Mouse (Mus musculus): ENCODE results near the gene Pou2f3. TPM values are rescaled to one million over a fixed set of nuclear protein-coding genes. Genes with fewer than 3 reads are reported as not detected.

Gene Pou2f3
- polyA plus RNA-seq, 1 experiment from 2014 or later, result not detected

DNA sequence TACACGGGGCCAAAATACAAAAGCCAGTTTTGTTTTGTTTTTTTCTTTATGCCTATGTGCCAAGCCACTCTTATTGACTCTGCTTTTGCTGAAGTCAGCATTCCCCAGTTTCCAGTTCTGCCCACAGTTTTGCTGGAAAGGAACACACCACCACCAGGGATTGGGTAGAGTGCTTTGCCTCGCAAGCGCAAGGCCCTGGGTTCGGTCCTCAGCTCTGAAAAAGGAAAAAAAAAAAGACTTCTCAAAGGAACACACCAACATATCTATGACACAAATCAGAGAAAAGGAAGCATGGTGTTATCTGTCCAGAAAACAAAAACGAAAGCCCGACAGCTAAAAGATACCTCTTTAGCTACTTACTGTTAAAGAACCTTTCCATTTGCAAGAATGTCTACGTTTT lies 101.0 kb downstream of the Pou2f3 start:
- Histone ChIP-seq H3K4me2 (replicated peaks) (no peak overlapping the region), H3K9me3 (ENCODE audit: control insufficient read depth, low read length) (no peaks in the 10 kb centered on the region), H3K9ac (no peak overlapping the region), H3K36me3 (replicated peaks; ENCODE audit: control insufficient read depth, insufficient read depth) (peaks cover 25% of the 10 kb centered on the region), H3K27ac (no peak overlapping the region), H3K4me1 (replicated peaks; ENCODE audit: control insufficient read depth, insufficient read depth, low read length) (peaks cover 7% of the 10 kb centered on the region), H3K4me3 (replicated peaks; ENCODE audit: low read length) (no peak overlapping the region), H3K27me3 (ENCODE audit: control insufficient read depth, insufficient read depth, low read length) (no peaks in the 10 kb centered on the region)
- DNase-seq (ENCODE audit: low spot score) (no peak), ATAC-seq (ENCODE audit: low FRiP score) (no peak)
- 88% methylated on average over 7 of the region's 7 CpGs for whole genome bisulfite sequencing

GRCm38 (mm10) chr9:43108721-43109120 lies 101.4 kb downstream of the Pou2f3 start:
- DNase-seq (ENCODE audit: low spot score), result no peak
- H3K36me3 ChIP-seq (replicated peaks; ENCODE audit: control insufficient read depth, insufficient read depth), result peaks cover 25% of the 10 kb centered on the region
- no peak for ATAC-seq (ENCODE audit: low FRiP score)
- no peak overlapping the region for H3K9ac ChIP-seq
- no peaks in the 10 kb centered on the region for H3K27me3 ChIP-seq (ENCODE audit: control insufficient read depth, insufficient read depth, low read length)
- H3K4me1 ChIP-seq (replicated peaks; ENCODE audit: control insufficient read depth, insufficient read depth, low read length), result peaks cover 11% of the 10 kb centered on the region
- WGBS, result 84% methylated on average over 3 of the region's 3 CpGs
- H3K27ac ChIP-seq, result no peak overlapping the region
- H3K4me2 ChIP-seq (replicated peaks), result no peak overlapping the region
- H3K4me3 ChIP-seq (replicated peaks; ENCODE audit: low read length), result no peak overlapping the region
- no peaks in the 10 kb centered on the region for H3K9me3 ChIP-seq (ENCODE audit: control insufficient read depth, low read length)

GRCm38 (mm10) chr9:43108081-43108480 lies 102.1 kb downstream of the Pou2f3 start:
- DNase-seq (ENCODE audit: low spot score) (no peak), ATAC-seq (ENCODE audit: low FRiP score) (no peak)
- H3K9ac ChIP-seq, result no peak overlapping the region
- 93% methylated on average over 1 of the region's 1 CpGs for WGBS
- H3K4me1 ChIP-seq (replicated peaks; ENCODE audit: control insufficient read depth, insufficient read depth, low read length), result peaks cover 17% of the 10 kb centered on the region
- no peaks in the 10 kb centered on the region for H3K9me3 ChIP-seq (ENCODE audit: control insufficient read depth, low read length)
- H3K27ac ChIP-seq, result no peak overlapping the region
- H3K4me3 ChIP-seq (replicated peaks; ENCODE audit: low read length), result no peak overlapping the region
- no peak overlapping the region for H3K4me2 ChIP-seq (replicated peaks)
- H3K36me3 ChIP-seq (replicated peaks; ENCODE audit: control insufficient read depth, insufficient read depth), result peaks cover 25% of the 10 kb centered on the region
- H3K27me3 ChIP-seq (ENCODE audit: control insufficient read depth, insufficient read depth, low read length), result no peaks in the 10 kb centered on the region

GRCm38 (mm10) chr9:43107555-43107954 lies 102.6 kb downstream of the Pou2f3 start:
- 62% methylated on average over 5 of the region's 5 CpGs for WGBS
- Histone ChIP-seq H3K27me3 (ENCODE audit: control insufficient read depth, insufficient read depth, low read length) (no peaks in the 10 kb centered on the region), H3K9me3 (ENCODE audit: control insufficient read depth, low read length) (no peaks in the 10 kb centered on the region), H3K4me1 (replicated peaks; ENCODE audit: control insufficient read depth, insufficient read depth, low read length) (peaks cover 20% of the 10 kb centered on the region), H3K9ac (no peak overlapping the region), H3K27ac (no peak overlapping the region), H3K4me2 (replicated peaks) (no peak overlapping the region), H3K36me3 (replicated peaks; ENCODE audit: control insufficient read depth, insufficient read depth) (peaks cover 25% of the 10 kb centered on the region), H3K4me3 (replicated peaks; ENCODE audit: low read length) (no peak overlapping the region)
- DNase-seq (ENCODE audit: low spot score) (no peak), ATAC-seq (ENCODE audit: low FRiP score) (no peak)

DNA sequence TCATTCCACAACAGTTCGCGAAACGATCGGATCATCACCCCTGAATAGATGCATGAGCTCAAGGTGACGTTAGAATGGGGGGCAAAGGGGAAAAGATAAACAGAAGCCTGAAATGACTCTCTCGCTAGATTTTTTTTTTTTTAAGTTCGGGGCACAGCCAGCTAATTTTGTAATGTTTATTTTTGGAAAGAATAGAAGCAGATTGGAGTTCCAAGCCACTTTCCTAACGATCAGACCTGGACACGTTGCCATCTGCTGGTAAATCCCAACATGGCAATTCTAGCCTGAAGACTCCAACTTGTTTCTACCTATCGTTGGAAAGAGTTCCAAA lies 103.0 kb downstream of the Pou2f3 start, which contains the start of gene Arhgef12:
Gene Arhgef12 (minus strand): TSS at position 53 of the 331 bp plus-strand sequence.
- Histone ChIP-seq H3K27me3 (ENCODE audit: control insufficient read depth, insufficient read depth, low read length) (no peaks in the 10 kb centered on the region), H3K9ac (peak within 1 kb of the TSS; percentile 89), H3K9me3 (ENCODE audit: control insufficient read depth, low read length) (no peaks in the 10 kb centered on the region), H3K36me3 (replicated peaks; ENCODE audit: control insufficient read depth, insufficient read depth) (peaks cover 25% of the 10 kb centered on the region), H3K4me2 (replicated peaks) (peak within 1 kb of the TSS; percentile 96), H3K4me3 (replicated peaks; ENCODE audit: low read length) (peak within 1 kb of the TSS; percentile 87), H3K4me1 (replicated peaks; ENCODE audit: control insufficient read depth, insufficient read depth, low read length) (peaks cover 22% of the 10 kb centered on the region), H3K27ac (peak within 1 kb of the TSS; percentile 82)
- WGBS, result 36% methylated on average over 10 of the region's 10 CpGs
- DNase-seq (ENCODE audit: low spot score) (peak; percentile 68), ATAC-seq (ENCODE audit: low FRiP score) (no peak)

DNA sequence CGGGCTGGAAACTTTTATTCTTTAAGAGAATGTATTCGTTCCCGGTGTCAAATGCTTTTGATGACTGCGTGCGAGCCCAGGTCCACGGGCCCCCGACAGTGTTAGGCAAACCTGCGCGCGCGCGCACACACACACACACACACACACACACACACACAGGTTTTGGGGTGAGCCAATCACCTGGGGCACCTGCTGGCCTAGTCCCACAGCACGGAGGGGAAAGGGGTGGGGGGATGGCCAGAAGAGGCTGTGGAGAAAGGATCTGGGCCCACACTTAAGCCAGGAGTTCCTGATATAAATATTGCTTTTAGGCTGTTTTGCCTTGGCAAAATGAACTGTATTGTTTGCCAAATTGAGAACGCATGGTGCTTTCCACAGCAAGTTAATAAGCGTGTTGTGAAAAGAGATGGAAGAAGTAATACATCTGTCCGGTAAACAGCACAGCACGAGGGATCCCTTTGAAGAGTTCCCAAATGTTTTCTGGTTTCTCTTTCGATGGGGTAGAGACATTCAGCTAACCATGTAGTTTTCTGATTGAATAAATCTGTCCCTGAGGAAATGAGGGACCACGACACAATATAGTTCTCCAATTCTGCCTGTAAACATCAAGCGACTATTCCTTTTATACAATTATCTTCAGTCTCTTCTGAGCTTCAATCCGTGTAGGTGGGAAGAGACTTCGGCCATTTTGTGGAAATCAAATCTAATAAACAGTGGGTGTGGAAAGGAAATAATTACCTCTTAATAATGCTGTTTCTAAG lies 103.6 kb downstream of the Pou2f3 start:
- 22% methylated on average over 22 of the region's 22 CpGs for WGBS
- Histone ChIP-seq H3K4me1 (replicated peaks; ENCODE audit: control insufficient read depth, insufficient read depth, low read length) (peaks cover 25% of the 10 kb centered on the region), H3K27me3 (ENCODE audit: control insufficient read depth, insufficient read depth, low read length) (no peaks in the 10 kb centered on the region), H3K9me3 (ENCODE audit: control insufficient read depth, low read length) (no peaks in the 10 kb centered on the region), H3K4me2 (replicated peaks) (peak overlapping the region; percentile 96), H3K9ac (peak overlapping the region; percentile 89), H3K36me3 (replicated peaks; ENCODE audit: control insufficient read depth, insufficient read depth) (peaks cover 23% of the 10 kb centered on the region), H3K27ac (peak overlapping the region; percentile 82), H3K4me3 (replicated peaks; ENCODE audit: low read length) (peak overlapping the region; percentile 87)
- DNase-seq (ENCODE audit: low spot score) (no peak), ATAC-seq (ENCODE audit: low FRiP score) (peak; percentile 52)

GRCm38 (mm10) chr9:43105664-43106361 lies 104.4 kb downstream of the Pou2f3 start:
- peaks cover 25% of the 10 kb centered on the region for H3K4me1 ChIP-seq (replicated peaks; ENCODE audit: control insufficient read depth, insufficient read depth, low read length)
- ATAC-seq (ENCODE audit: low FRiP score), result peak; percentile 87
- peak overlapping the region; percentile 96 for H3K4me2 ChIP-seq (replicated peaks)
- WGBS, result 0% methylated on average over 59 of the region's 91 CpGs
- peak overlapping the region; percentile 87 for H3K4me3 ChIP-seq (replicated peaks; ENCODE audit: low read length)
- no peaks in the 10 kb centered on the region for H3K9me3 ChIP-seq (ENCODE audit: control insufficient read depth, low read length)
- H3K27ac ChIP-seq, result peak overlapping the region; percentile 82
- no peaks in the 10 kb centered on the region for H3K27me3 ChIP-seq (ENCODE audit: control insufficient read depth, insufficient read depth, low read length)
- DNase-seq (ENCODE audit: low spot score), result peak; percentile 89
- peaks cover 16% of the 10 kb centered on the region for H3K36me3 ChIP-seq (replicated peaks; ENCODE audit: control insufficient read depth, insufficient read depth)
- peak overlapping the region; percentile 89 for H3K9ac ChIP-seq

- peak overlapping the region; percentile 82 for H3K27ac ChIP-seq
- H3K4me2 ChIP-seq (replicated peaks), result peak overlapping the region; percentile 96
- peak overlapping the region; percentile 87 for H3K4me3 ChIP-seq (replicated peaks; ENCODE audit: low read length)
- peaks cover 26% of the 10 kb centered on the region for H3K4me1 ChIP-seq (replicated peaks; ENCODE audit: control insufficient read depth, insufficient read depth, low read length)
- 2% methylated on average over 38 of the region's 40 CpGs for WGBS
- DNase-seq (ENCODE audit: low spot score) (peak; percentile 53), ATAC-seq (ENCODE audit: low FRiP score) (no peak)
- no peaks in the 10 kb centered on the region for H3K9me3 ChIP-seq (ENCODE audit: control insufficient read depth, low read length)
- H3K27me3 ChIP-seq (ENCODE audit: control insufficient read depth, insufficient read depth, low read length), result no peaks in the 10 kb centered on the region
- H3K9ac ChIP-seq, result peak overlapping the region; percentile 89
- H3K36me3 ChIP-seq (replicated peaks; ENCODE audit: control insufficient read depth, insufficient read depth), result peaks cover 8% of the 10 kb centered on the region
Observed at GRCm38 (mm10) chr9:43104873-43105663, 105.1 kb downstream of the Pou2f3 start.

GRCm38 (mm10) chr9:43104526-43104872 lies 105.7 kb downstream of the Pou2f3 start:
- 4% methylated on average over 4 of the region's 4 CpGs for WGBS
- Histone ChIP-seq H3K4me1 (replicated peaks; ENCODE audit: control insufficient read depth, insufficient read depth, low read length) (peaks cover 29% of the 10 kb centered on the region), H3K4me2 (replicated peaks) (peak overlapping the region; percentile 96), H3K27ac (no peak overlapping the region), H3K27me3 (ENCODE audit: control insufficient read depth, insufficient read depth, low read length) (no peaks in the 10 kb centered on the region), H3K4me3 (replicated peaks; ENCODE audit: low read length) (peak overlapping the region; percentile 87), H3K9me3 (ENCODE audit: control insufficient read depth, low read length) (no peaks in the 10 kb centered on the region), H3K9ac (peak overlapping the region; percentile 89), H3K36me3 (replicated peaks; ENCODE audit: control insufficient read depth, insufficient read depth) (0 out of 2 replicates have a peak, but pooled peaks cover 7% of the 10 kb centered on the region)
- ATAC-seq (ENCODE audit: low FRiP score) (no peak), DNase-seq (ENCODE audit: low spot score) (no peak)

All from hindbrain, embryonic 14.5 days (tissue).